Mouse (Mus musculus): ENCODE data around the gene Olfr1380. TPM values are rescaled to one million over a fixed set of nuclear protein-coding genes. Genes with fewer than 3 reads are reported as not detected.
A peak's percentile ranks its signal among the peaks of the same experiment; 100 is the strongest.
"Not testable (repeated sequence)": the region's sequence is repeated elsewhere in the genome, so short reads cannot be mapped to it uniquely, and the experiment has no call there.

Olfr1380 gene
- polyA plus RNA-seq, 1 experiment from 2014 or later: not detected

GRCm38 (mm10) chr11:49554033-49554432, 2.6 kb upstream of the Olfr1380 start:
- not testable (repeated sequence) for H3K9me3 ChIP-seq (ENCODE audit: control insufficient read depth); ATAC-seq; H3K27ac ChIP-seq (ENCODE audit: low read depth, low read length); H3K4me2 ChIP-seq (replicated peaks; ENCODE audit: low read depth); H3K4me1 ChIP-seq (replicated peaks; ENCODE audit: control insufficient read depth, insufficient read depth, low read length); H3K27me3 ChIP-seq (replicated peaks; ENCODE audit: control insufficient read depth, insufficient read depth, low read length); H3K36me3 ChIP-seq (ENCODE audit: control insufficient read depth, insufficient read depth); H3K9ac ChIP-seq (ENCODE audit: low read depth, low read length); H3K4me3 ChIP-seq (ENCODE audit: low read depth, low read length)
- TF ChIP-seq CTCF (IDR thresholded peaks at IDR 0.05; ENCODE audit: low read depth): peak; percentile 46
- 72% methylated on average over 3 of the region's 3 CpGs for WGBS

- 36% methylated on average over 2 of the region's 2 CpGs for WGBS
- not testable (repeated sequence) for H3K9ac ChIP-seq (ENCODE audit: low read depth, low read length)
These were observed 18.4 kb downstream of the Olfr1380 start for GRCm38 (mm10) chr11:49575054-49575453.

GRCm38 (mm10) chr11:49580452-49580851, 23.8 kb downstream of the Olfr1380 start:
- not testable (repeated sequence) for H3K27me3 ChIP-seq (replicated peaks; ENCODE audit: control insufficient read depth, insufficient read depth, low read length); H3K36me3 ChIP-seq (ENCODE audit: control insufficient read depth, insufficient read depth); H3K9ac ChIP-seq (ENCODE audit: low read depth, low read length); ATAC-seq; H3K4me3 ChIP-seq (ENCODE audit: low read depth, low read length); H3K4me1 ChIP-seq (replicated peaks; ENCODE audit: control insufficient read depth, insufficient read depth, low read length); H3K4me2 ChIP-seq (replicated peaks; ENCODE audit: low read depth); H3K27ac ChIP-seq (ENCODE audit: low read depth, low read length); H3K9me3 ChIP-seq (ENCODE audit: control insufficient read depth)
- 71% methylated on average over 8 of the region's 8 CpGs for WGBS

More at GRCm38 (mm10) chr11:49575054-49575453, 18.4 kb downstream of the Olfr1380 start:
- not testable (repeated sequence) for H3K9me3 ChIP-seq (ENCODE audit: control insufficient read depth); H3K27ac ChIP-seq (ENCODE audit: low read depth, low read length); H3K4me2 ChIP-seq (replicated peaks; ENCODE audit: low read depth); H3K36me3 ChIP-seq (ENCODE audit: control insufficient read depth, insufficient read depth); H3K4me3 ChIP-seq (ENCODE audit: low read depth, low read length); ATAC-seq; H3K4me1 ChIP-seq (replicated peaks; ENCODE audit: control insufficient read depth, insufficient read depth, low read length); H3K27me3 ChIP-seq (replicated peaks; ENCODE audit: control insufficient read depth, insufficient read depth, low read length)
- TF ChIP-seq CTCF (IDR thresholded peaks at IDR 0.05; ENCODE audit: low read depth): peak; percentile 40; the same call in 1 of the 2 replicates

- no peaks in the 10 kb centered on the region for H3K36me3 ChIP-seq (ENCODE audit: control insufficient read depth, insufficient read depth)
- no peak overlapping the region for H3K4me3 ChIP-seq (ENCODE audit: low read depth, low read length)
- H3K27ac ChIP-seq (ENCODE audit: low read depth, low read length): no peak overlapping the region
- no peaks in the 10 kb centered on the region for H3K27me3 ChIP-seq (replicated peaks; ENCODE audit: control insufficient read depth, insufficient read depth, low read length)
- no peak overlapping the region for H3K4me2 ChIP-seq (replicated peaks; ENCODE audit: low read depth)
- no peaks in the 10 kb centered on the region for H3K9me3 ChIP-seq (ENCODE audit: control insufficient read depth)
- ATAC-seq: no peak
- TF ChIP-seq CTCF (IDR thresholded peaks at IDR 0.05; ENCODE audit: low read depth): no peak
- H3K4me1 ChIP-seq (replicated peaks; ENCODE audit: control insufficient read depth, insufficient read depth, low read length): no peaks in the 10 kb centered on the region
- WGBS: 90% methylated on average over 19 of the region's 19 CpGs
- no peak overlapping the region for H3K9ac ChIP-seq (ENCODE audit: low read depth, low read length)
These were observed 33.5 kb downstream of the Olfr1380 start for GRCm38 (mm10) chr11:49590213-49590612.

- not testable (repeated sequence) for H3K36me3 ChIP-seq (ENCODE audit: control insufficient read depth, insufficient read depth); H3K4me3 ChIP-seq (ENCODE audit: low read depth, low read length); H3K27me3 ChIP-seq (replicated peaks; ENCODE audit: control insufficient read depth, insufficient read depth, low read length); H3K4me2 ChIP-seq (replicated peaks; ENCODE audit: low read depth); ATAC-seq; H3K4me1 ChIP-seq (replicated peaks; ENCODE audit: control insufficient read depth, insufficient read depth, low read length); H3K9me3 ChIP-seq (ENCODE audit: control insufficient read depth); H3K27ac ChIP-seq (ENCODE audit: low read depth, low read length); H3K9ac ChIP-seq (ENCODE audit: low read depth, low read length)
- TF ChIP-seq CTCF (IDR thresholded peaks at IDR 0.05; ENCODE audit: low read depth): peak; percentile 22; the same call in 1 of the 2 replicates
- 57% methylated on average over 2 of the region's 2 CpGs for WGBS
These were observed 40.5 kb downstream of the Olfr1380 start for GRCm38 (mm10) chr11:49597149-49597548.

GRCm38 (mm10) chr11:49608306-49608705, 51.6 kb downstream of the Olfr1380 start:
- not testable (repeated sequence) for H3K27me3 ChIP-seq (replicated peaks; ENCODE audit: control insufficient read depth, insufficient read depth, low read length); H3K27ac ChIP-seq (ENCODE audit: low read depth, low read length); H3K4me2 ChIP-seq (replicated peaks; ENCODE audit: low read depth); H3K36me3 ChIP-seq (ENCODE audit: control insufficient read depth, insufficient read depth); H3K9ac ChIP-seq (ENCODE audit: low read depth, low read length); H3K9me3 ChIP-seq (ENCODE audit: control insufficient read depth); ATAC-seq; H3K4me3 ChIP-seq (ENCODE audit: low read depth, low read length); H3K4me1 ChIP-seq (replicated peaks; ENCODE audit: control insufficient read depth, insufficient read depth, low read length)
- WGBS: 78% methylated on average over 5 of the region's 5 CpGs

- peak within 1 kb of the TSS; percentile 69 for H3K4me2 ChIP-seq (replicated peaks; ENCODE audit: low read depth)
- not testable (repeated sequence) for H3K9ac ChIP-seq (ENCODE audit: low read depth, low read length); H3K36me3 ChIP-seq (ENCODE audit: control insufficient read depth, insufficient read depth); H3K9me3 ChIP-seq (ENCODE audit: control insufficient read depth); H3K4me1 ChIP-seq (replicated peaks; ENCODE audit: control insufficient read depth, insufficient read depth, low read length); H3K27me3 ChIP-seq (replicated peaks; ENCODE audit: control insufficient read depth, insufficient read depth, low read length); H3K27ac ChIP-seq (ENCODE audit: low read depth, low read length)
- peak within 1 kb of the TSS; percentile 43 for H3K4me3 ChIP-seq (ENCODE audit: low read depth, low read length)
- 5% methylated on average over 51 of the region's 61 CpGs for WGBS
- peak; percentile 19; the same call in 1 of the 2 replicates for ATAC-seq
These were observed 52.5 kb downstream of the Olfr1380 start, which contains the start of gene Flt4 for GRCm38 (mm10) chr11:49608938-49609867. Gene Flt4 (plus strand): TSS chr11:49609263.
